Mouse (Mus musculus) erythroblast, embryonic 14.5 days (primary cell): ENCODE measurements around the gene Caap1. TPM values are rescaled to one million over a fixed set of nuclear protein-coding genes. Genes with fewer than 3 reads are reported as not detected.

ENCODE experiments used
- H3K27me3 ChIP-seq: 2 replicates; pipeline ENCODE4 v1.6.1; 2012; ENCODE audit warnings: inconsistent platforms; ENCODE audit not compliant: control insufficient read depth
- H3K36me3 ChIP-seq: 2 replicates; pipeline ENCODE4 v1.6.1; 2012; ENCODE audit warnings: mild to moderate bottlenecking, inconsistent platforms; ENCODE audit not compliant: control insufficient read depth
- H3K4me1 ChIP-seq: 2 replicates; pipeline ENCODE4 v1.6.1; 2012; ENCODE audit warnings: inconsistent platforms; ENCODE audit not compliant: control insufficient read depth
- H3K4me3 ChIP-seq: replicated peaks from 2 replicates; pipeline ENCODE3; 2012; ENCODE audit warnings: moderate library complexity, mild to moderate bottlenecking, inconsistent platforms
- H3K9me3 ChIP-seq: 2 replicates; pipeline ENCODE4 v1.6.1; 2012; ENCODE audit warnings: low read length, inconsistent platforms, mixed read lengths; ENCODE audit not compliant: control insufficient read depth
- GATA1 ChIP-seq: IDR thresholded peaks from 2 replicates; pipeline ENCODE4 v1.6.1; 2012; ENCODE audit warnings: low read length, inconsistent platforms, mixed read lengths
- TAL1 ChIP-seq: IDR thresholded peaks from 3 replicates; pipeline ENCODE4 v1.6.1; 2012; ENCODE audit warnings: low read length, inconsistent platforms, mixed read lengths
- polyA plus RNA-seq: library from polyadenylated mRNA; stranded (reverse); fragments of >175 nt; gene quantifications from 2 replicates; pipeline ENCODE4 v1.2.3, GENCODE M21; 2012

Caap1 gene
- polyA plus RNA-seq, 1 experiment, result 0.28 TPM

- no peaks in the 10 kb centered on the region for H3K4me1 ChIP-seq
- peaks cover 7% of the 10 kb centered on the region for H3K36me3 ChIP-seq
- no peaks in the 10 kb centered on the region for H3K27me3 ChIP-seq
- no peaks in the 10 kb centered on the region for H3K9me3 ChIP-seq
- no peak overlapping the region for H3K4me3 ChIP-seq
- TF ChIP-seq TAL1 (no peak), GATA1 (no peak)
Measured at GRCm38 (mm10) chr4:94523321-94523720, 33.3 kb downstream of the Caap1 start.

DNA sequence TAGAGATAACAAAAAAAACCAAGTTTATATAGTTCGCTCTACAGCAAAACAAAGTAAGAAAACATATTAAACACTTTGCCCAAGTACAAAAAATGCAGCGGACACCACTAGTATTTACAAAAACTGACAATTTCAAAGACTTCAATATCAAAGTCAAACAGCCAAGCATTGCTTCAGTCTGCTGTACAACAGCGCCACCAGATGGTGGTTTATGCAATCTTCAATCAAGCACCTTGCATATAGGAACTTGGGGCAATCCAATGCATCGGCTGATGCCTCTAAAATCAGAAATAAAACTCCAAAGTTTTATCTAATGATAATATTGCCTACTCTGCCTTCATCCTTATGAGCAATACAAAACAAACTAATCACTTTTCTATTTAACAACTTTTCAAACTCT lies 39.0 kb downstream of the Caap1 start:
- TF ChIP-seq GATA1, result no peak
- Histone ChIP-seq H3K4me3 (no peak overlapping the region), H3K27me3 (no peaks in the 10 kb centered on the region), H3K36me3 (peaks cover 17% of the 10 kb centered on the region), H3K4me1 (no peaks in the 10 kb centered on the region), H3K9me3 (no peaks in the 10 kb centered on the region)

DNA sequence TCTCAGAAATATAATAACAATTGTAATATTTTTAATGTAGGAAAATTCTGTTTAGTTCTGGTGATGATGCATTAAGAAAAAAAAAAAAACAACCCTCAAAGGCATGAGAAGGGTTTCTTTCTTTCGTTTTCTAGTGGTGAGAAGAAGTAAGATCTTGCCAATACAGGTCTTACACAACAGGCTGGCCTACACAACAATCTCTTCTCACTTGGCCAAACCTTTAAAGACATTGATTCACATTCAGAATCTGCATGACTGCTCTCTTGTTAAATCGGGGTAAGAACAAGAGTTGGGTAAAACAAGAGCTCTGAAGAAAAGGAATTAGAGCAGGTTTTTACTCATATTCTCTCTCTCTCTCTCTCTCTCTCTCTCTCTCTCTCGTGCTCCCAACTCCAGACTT lies 41.2 kb downstream of the Caap1 start:
- no peak for TF ChIP-seq GATA1
- no peak for TF ChIP-seq TAL1
- Histone ChIP-seq H3K4me1 (no peaks in the 10 kb centered on the region), H3K9me3 (no peaks in the 10 kb centered on the region), H3K4me3 (no peak overlapping the region), H3K27me3 (no peaks in the 10 kb centered on the region), H3K36me3 (peaks cover 29% of the 10 kb centered on the region)

DNA sequence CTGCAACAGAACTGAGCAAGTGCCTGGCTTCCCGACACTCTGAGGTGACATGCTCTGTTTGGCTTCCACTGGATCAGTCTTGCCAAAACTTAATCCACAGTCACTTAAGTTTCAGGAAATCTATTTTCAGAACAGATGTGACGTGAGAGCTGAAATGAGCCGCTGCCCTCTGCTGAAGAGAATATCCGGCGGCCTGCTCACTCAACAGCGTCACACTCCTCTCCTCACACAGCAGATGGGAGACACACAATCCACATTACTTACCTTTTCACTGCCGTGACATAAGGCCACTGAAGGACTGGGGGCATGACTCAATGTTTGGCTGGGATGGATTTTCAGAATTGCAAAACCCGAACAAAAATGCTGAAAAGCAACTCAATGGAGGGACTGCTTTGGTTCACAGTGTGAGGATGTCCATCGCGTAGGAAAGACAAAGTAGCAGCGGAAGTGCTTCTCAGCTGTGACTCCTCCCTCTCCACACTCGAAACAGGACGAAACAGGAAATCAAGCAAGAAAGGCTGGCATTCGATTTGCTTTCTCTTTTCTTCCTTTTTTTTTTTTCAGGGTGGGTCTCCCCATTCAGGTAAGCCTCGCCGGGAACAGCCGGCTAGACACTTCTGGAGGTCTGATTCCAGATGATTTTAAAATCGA lies 79.7 kb downstream of the Caap1 start:
- no peaks in the 10 kb centered on the region for H3K4me1 ChIP-seq
- TF ChIP-seq TAL1, result no peak
- no peak for TF ChIP-seq GATA1
- no peaks in the 10 kb centered on the region for H3K9me3 ChIP-seq
- no peak overlapping the region for H3K4me3 ChIP-seq
- no peaks in the 10 kb centered on the region for H3K27me3 ChIP-seq
- H3K36me3 ChIP-seq, result peaks cover 2% of the 10 kb centered on the region; the same call in 1 of the 2 replicates

- Histone ChIP-seq H3K4me3 (no peak overlapping the region), H3K36me3 (peaks cover 2% of the 10 kb centered on the region; the same call in 1 of the 2 replicates), H3K4me1 (no peaks in the 10 kb centered on the region), H3K27me3 (no peaks in the 10 kb centered on the region), H3K9me3 (no peaks in the 10 kb centered on the region)
- TF ChIP-seq GATA1 (no peak), TAL1 (no peak)
Measured at GRCm38 (mm10) chr4:94473286-94473685, 83.3 kb downstream of the Caap1 start.

DNA sequence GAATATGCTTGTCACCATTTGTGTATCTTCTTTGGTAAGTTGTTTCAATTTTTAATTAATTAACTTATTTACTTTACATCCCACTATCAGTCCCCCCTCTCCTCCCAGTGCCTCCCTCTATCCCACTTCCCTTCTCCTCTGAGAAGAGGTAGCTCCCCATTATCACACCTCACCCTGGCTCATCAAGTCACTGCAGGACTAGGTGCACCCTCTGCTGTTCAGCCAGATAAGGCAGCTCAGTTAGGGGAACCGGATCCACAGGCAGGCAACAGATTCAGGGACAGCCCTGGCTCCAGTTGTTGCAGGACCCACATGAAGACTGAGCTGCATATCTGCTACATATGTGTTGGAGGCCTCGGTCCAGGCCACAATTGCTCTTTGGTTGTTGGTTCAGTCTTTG lies 97.2 kb downstream of the Caap1 start:
- no peak overlapping the region for H3K4me3 ChIP-seq
- H3K9me3 ChIP-seq, result peaks cover 8% of the 10 kb centered on the region
- no peak for TF ChIP-seq GATA1
- no peak for TF ChIP-seq TAL1
- peaks cover 4% of the 10 kb centered on the region for H3K4me1 ChIP-seq
- H3K36me3 ChIP-seq, result peaks cover 19% of the 10 kb centered on the region
- no peaks in the 10 kb centered on the region for H3K27me3 ChIP-seq

GRCm38 (mm10) chr4:94454857-94455256 lies 101.7 kb downstream of the Caap1 start:
- Histone ChIP-seq H3K27me3 (no peaks in the 10 kb centered on the region), H3K36me3 (peaks cover 5% of the 10 kb centered on the region), H3K9me3 (peaks cover 8% of the 10 kb centered on the region), H3K4me1 (peaks cover 4% of the 10 kb centered on the region), H3K4me3 (no peak overlapping the region)
- TF ChIP-seq TAL1, result no peak
- TF ChIP-seq GATA1, result no peak

Other genes starting within 250 kb of the Caap1 start
- not detected in 2 replicates for gene Gm10306, start 250 bp downstream of the Caap1 start, polyA plus RNA-seq
- gene Plaa, start 46.4 kb upstream of the Caap1 start, polyA plus RNA-seq, result 1.6 TPM in 2 replicates
- gene Ift74, start 57.7 kb upstream of the Caap1 start, polyA plus RNA-seq, result not detected in 2 replicates
- not detected in 2 replicates for gene Lrrc19, start 93.3 kb upstream of the Caap1 start, polyA plus RNA-seq
- not detected in 2 replicates for gene Tek, start 182.5 kb upstream of the Caap1 start, polyA plus RNA-seq